Mouse (Mus musculus): ENCODE data around the gene Crb2.

The Crb2 gene

GRCm38 (mm10) chr2:37766027-37766761 is 9.9 kb upstream of the Crb2 start:
- DNase-seq (ENCODE audit: low spot score in 2 of 2), result no peak

GRCm38 (mm10) chr2:37767080-37767547 is 8.9 kb upstream of the Crb2 start:
- DNase-seq (ENCODE audit: low spot score in 2 of 2), result peak; percentile 42 to 48

DNA sequence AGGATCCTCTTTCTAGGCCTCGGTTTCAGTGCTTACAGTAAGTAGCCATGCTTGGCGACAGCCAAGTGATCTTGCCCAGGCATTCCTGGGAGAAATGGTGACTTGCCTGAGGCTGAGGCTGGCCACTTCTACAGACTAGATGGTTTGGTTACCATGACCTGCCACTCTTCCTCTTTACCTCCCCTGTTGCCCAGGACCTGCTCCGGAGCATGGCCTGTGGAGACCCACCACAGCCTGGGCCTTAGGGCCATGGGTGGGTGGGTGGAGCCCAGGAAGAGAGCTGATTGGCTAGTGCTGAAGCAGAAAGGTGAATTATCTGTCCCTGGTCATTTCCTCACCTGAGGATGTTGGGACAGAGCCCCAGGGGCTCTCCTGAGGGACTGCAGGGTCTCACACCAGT is 8.3 kb upstream of the Crb2 start:
- DNase-seq (ENCODE audit: low spot score in 2 of 2), result no peak

GRCm38 (mm10) chr2:37768903-37769302 is 7.1 kb upstream of the Crb2 start:
- DNase-seq (ENCODE audit: low spot score in 2 of 2), result peak in 1 of 2 experiments; percentile 45

GRCm38 (mm10) chr2:37769793-37770192 is 6.3 kb upstream of the Crb2 start:
- no peak for DNase-seq (ENCODE audit: low spot score in 2 of 2)

- peak; percentile 92 to 96 for DNase-seq (ENCODE audit: low spot score in 2 of 2)
Observed at GRCm38 (mm10) chr2:37771618-37772285, 4.3 kb upstream of the Crb2 start.

GRCm38 (mm10) chr2:37774571-37774970 is 1.5 kb upstream of the Crb2 start:
- DNase-seq (ENCODE audit: low spot score in 2 of 2), result no peak

DNA sequence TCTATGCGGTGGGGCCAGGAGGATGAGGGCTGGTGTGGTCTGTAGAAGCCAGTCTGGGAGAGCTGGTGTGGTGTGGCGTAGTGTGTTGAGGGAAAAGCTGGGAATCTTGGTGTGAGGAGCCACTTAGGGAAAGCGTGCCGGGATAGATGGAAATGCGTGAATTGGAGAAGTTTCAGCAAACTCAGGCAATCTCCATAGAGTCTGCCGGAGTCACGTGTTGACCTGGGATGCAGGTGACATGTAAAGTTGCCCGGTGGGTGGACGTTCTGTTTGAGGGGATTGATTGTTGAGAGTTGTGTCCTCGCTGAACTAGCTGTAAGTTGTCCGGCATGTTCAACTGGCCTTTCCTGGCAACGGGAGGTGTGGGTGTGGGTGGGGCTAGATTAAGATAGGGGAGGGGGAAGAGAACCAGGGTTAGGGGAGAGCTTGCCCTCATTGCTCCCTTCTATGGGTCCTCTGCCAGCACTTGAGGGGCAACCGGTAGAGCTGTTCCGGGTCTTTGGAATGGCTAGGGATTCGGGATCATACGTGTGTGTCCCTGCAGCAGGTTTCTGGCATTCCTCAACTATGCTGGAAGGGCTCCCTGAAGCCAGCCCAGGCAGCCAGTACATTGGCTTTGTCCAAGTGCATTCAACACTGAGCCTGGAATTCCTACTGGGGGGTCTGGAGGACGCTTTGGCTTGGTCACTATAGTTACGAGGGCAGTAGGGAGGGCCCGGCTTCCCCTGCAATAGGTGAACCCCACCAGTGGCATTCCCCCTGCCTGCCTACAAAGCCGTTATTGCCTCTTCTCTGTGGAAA is 762 bp downstream of the Crb2 start:
- DNase-seq (ENCODE audit: low spot score in 2 of 2), result no peak

DNA sequence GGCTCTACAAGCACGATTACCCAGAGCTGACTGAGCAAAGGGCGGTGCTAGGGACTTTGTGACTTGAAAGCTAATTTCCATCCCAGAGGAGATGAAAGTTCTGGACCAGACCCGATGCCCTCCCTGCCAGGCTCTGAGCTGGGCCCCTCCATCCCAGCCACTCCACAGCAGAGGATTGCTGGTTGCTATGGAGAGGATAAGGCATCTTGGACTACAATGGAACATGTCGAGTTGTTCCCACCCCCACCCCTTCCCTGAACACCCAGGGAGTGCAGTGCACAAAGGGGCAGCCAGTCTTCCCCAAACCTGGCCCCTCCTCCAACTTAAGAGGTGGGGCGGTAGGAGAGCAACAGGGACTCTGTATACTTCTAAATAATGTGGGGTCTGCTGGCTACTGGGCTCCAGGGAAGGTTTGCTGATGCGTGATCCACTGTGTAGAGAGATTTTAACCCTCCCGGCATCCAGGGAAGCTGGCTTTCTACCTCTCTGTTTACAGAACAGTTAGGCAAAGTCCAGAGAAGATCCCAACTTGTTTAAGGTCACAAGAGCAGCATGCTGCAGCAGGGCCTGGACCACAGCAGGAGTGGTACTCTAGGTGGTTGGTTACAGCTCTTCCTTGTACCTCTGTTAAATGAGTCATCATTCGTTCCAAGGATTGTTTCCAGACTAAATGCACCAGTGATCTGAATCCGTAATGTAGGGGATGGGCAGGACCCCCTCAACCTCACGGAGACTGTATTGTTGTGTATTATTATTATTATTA is 2.1 kb downstream of the Crb2 start:
- no peak for DNase-seq (ENCODE audit: low spot score in 2 of 2)

- no peak for DNase-seq (ENCODE audit: low spot score in 2 of 2)
Observed at GRCm38 (mm10) chr2:37780270-37780929, 4.4 kb downstream of the Crb2 start.

DNA sequence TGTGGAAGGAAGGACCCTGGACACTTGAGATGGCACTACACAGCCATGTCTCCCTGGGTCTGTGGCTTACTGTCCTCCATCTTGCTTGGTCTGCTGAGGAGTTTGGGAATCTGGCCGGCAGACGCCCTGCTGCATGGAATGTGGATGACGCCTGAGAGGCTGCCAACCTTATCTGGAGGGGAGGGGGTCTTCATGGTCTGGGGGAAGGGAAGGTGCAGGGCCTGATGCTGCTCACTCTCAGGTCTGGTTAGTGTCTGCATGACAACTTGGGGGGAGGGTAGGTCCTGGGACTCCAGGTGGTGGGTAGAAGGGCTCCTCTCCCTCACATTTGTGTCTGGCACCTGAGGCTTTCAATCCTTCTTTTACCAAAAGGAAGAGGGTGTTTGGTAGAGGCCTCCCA is 5.4 kb downstream of the Crb2 start:
- no peak for DNase-seq (ENCODE audit: low spot score in 2 of 2)

DNA sequence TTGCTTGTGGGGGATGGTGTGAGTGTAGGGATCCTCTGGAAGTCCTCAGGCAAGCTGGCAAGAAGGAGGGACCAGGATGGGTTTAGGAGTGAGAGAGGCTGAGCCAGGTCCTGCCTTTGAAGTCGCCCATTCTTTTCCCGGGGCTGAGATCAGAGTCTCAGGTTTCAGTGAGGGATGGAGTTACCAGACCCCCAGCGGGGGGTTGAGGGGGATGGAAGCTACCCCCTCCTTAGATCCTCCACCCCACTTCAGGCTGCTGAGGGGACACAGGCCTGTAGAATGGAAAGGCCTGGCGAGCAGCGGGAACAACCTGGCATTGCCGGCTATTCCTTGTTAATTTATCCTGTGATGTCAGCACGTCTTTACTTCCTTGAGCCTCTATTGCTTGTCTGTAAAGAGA is 6.0 kb downstream of the Crb2 start:
- no peak for DNase-seq (ENCODE audit: low spot score in 2 of 2)

GRCm38 (mm10) chr2:37784473-37784872 is 8.4 kb downstream of the Crb2 start:
- no peak for DNase-seq (ENCODE audit: low spot score in 2 of 2)

GRCm38 (mm10) chr2:37786461-37786860 is 10.4 kb downstream of the Crb2 start:
- no peak for DNase-seq (ENCODE audit: low spot score in 2 of 2)

DNA sequence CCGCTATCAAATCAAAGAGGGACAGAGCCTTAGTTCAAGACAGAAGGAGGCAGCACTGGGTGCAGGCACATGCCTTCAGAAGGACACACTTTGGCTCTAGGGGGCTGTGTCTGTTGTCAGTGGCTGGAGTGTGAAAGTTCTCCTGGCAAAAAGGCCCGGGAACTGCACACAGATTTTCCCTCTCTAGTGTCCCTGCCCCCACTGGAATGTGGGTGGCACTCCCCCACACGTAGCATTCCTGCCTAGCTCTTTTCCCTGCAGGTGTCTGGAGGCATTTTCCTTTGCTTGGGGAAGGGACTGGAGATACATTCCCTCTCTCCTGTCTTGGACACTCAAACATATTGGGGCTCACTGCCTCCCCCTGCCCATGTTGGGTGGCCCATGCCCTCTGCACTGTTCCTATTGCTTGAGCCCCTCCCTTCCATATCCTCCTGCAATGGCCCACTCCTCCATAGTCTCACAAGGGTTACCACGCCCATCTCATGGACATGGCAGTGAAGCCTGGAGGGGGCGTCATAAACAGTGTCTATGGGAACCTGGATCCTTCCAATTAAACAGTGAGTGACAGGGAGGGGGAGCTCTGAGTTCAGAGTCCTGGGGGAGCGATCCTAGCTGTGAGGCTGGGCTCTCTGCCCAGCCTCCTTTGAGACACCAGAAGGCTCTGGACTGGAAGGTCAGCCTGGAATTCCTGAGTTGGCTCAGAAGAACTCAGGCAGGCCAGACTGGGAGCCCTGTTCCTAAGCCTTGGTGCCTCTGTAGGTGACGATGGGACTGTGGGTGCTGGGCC is 12.3 kb downstream of the Crb2 start:
- DNase-seq (ENCODE audit: low spot score in 2 of 2), result no peak

GRCm38 (mm10) chr2:37789029-37789428 is 13.0 kb downstream of the Crb2 start:
- DNase-seq (ENCODE audit: low spot score in 2 of 2), result no peak

DNA sequence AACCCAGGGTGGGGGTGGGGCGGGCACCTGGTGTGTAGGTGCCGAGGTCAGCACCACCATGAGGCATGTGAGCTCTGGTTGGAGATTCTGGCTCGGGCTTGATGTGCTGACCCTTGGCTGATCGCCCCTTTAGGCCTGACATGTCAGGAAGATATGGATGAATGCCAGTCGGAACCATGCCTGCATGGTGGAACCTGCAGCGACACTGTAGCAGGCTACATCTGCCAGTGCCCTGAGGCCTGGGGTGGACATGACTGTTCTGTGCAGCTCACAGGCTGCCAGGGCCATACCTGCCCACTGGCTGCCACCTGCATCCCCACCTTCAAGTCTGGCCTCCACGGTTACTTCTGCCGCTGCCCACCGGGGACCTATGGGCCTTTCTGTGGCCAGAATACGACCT is 13.9 kb downstream of the Crb2 start:
- no peak for DNase-seq (ENCODE audit: low spot score in 2 of 2)

- DNase-seq (ENCODE audit: low spot score in 2 of 2), result no peak
Observed at GRCm38 (mm10) chr2:37790738-37791137, 14.7 kb downstream of the Crb2 start.

DNA sequence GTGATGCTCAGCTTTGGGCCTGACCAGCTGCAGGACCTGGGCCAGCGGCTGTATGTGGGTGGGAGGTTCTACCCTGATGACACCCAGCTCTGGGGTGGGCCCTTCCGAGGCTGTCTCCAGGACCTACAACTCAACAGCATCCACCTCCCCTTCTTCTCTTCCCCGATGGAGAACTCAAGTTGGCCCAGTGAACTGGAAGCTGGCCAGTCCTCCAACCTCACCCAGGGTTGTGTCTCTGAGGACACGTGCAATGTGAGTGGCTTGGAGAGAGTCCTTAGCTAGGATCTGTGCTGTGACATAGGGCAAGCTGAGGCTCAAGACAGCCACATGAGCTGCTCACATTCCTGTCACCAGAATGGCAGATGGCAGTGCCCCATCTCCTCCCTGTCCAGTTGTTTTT is 15.3 kb downstream of the Crb2 start:
- DNase-seq (ENCODE audit: low spot score in 2 of 2), result no peak

DNA sequence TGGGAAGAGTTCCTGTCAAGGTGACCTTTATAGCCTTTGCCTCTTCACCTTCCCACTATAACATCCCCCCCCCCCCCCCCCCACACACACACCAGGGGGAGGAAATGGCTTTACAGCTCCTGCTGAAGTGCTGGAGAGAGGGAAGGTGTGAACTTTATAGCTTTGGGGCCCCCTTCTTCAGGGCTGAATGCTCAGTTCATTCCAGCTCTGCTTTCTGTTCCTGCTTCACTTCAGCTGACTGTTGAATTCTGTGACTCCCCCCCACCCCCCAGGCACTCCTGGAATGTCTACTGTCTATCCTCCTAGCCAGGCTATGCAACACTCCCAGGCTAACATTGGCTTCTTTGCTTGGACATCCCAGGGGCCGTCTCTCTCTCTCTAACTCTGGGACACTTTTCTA is 20.0 kb downstream of the Crb2 start:
- no peak for DNase-seq (ENCODE audit: low spot score in 2 of 2)
